Mouse (Mus musculus) ES-Bruce4 (cell line): Measurements from ENCODE around the gene Asb8.

Source experiments
- CTCF ChIP-seq: IDR thresholded peaks from one replicate; pipeline ENCODE4 v1.8.1; 2011; ENCODE audit warnings: low read depth, low read length
- EP300 ChIP-seq: IDR thresholded peaks from 2 replicates; pipeline ENCODE4 v1.6.1; 2011; ENCODE audit warnings: low read depth, low read length; ENCODE audit not compliant: insufficient read depth
- POLR2A ChIP-seq: IDR thresholded peaks from one replicate; pipeline ENCODE4 v1.8.1; 2011; ENCODE audit warnings: low read length; ENCODE audit not compliant: insufficient read depth

- TF ChIP-seq EP300 (no peak), CTCF (no peak), POLR2A (no peak)
Observed at GRCm38 (mm10) chr15:98120831-98121230, 44.6 kb downstream of the Asb8 start.
